Mouse (Mus musculus): ENCODE data around the gene Gm10401.

Gene Gm10401

DNA sequence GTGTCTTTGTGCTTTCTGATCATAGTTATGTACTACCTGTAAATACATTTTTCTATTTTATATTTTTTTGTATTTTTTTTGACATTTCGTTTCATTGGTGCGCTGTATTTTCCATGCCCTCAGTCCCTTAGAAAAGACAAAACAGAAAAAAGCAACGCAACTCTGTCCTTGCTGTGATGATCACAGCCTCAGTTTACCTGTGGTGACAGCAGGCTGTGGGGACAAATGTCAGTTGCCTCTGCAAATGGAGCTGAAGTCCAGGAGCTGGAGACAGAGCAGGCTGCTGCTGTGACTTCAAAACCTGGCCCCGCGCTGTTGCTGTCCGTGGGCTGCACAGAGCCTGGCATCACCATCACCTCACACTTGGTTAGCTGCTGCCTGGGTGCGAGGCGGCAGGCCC, at the start of gene Gm10401:
Gene Gm10401 (minus strand): TSS at position 101 of the 400 bp plus-strand sequence.
- DNase-seq (ENCODE audit: low spot score), result no peak

- DNase-seq (ENCODE audit: low spot score), result no peak
These were observed 49.3 kb upstream of the Gm10401 start for GRCm38 (mm10) chr5:115147388-115147787.

GRCm38 (mm10) chr5:115146747-115147130, 48.6 kb upstream of the Gm10401 start:
- no peak for DNase-seq (ENCODE audit: low spot score)

DNA sequence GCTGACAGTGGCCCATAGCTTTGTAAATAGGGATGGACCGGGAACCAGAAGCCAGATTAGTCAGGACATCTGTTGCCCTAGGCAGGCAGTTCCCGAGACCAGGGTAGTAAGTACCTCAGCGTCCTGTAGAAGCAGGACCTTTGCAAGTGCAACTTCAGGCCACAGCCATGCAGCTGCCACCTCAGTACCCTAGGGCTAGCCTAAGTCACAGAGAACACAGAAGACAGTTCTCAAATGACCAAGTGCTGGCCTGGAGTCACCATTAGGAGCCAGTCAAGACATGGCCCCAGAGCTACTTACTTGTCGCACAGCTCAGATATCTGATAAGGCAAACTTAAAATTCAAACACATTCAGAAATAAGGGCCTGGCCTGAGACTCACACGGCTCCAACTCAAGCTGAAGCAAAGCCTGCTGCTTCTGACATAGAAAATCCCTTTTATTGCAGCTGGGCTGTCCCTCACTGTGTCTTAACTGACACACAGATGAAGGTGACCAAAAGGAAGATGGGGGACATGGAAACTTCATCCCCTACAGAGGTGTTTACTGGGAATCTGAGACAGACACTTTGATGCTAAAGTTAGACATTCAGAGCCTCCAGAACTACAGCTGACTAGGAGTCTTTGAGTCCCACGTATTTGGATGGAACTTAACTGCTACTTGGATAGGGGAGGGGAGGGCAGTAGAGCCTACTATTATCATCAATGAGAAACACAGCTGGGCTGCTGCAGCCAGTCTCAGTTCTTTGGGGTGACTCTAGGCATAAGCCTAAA, 48.1 kb upstream of the Gm10401 start:
- no peak for DNase-seq (ENCODE audit: low spot score)

DNA sequence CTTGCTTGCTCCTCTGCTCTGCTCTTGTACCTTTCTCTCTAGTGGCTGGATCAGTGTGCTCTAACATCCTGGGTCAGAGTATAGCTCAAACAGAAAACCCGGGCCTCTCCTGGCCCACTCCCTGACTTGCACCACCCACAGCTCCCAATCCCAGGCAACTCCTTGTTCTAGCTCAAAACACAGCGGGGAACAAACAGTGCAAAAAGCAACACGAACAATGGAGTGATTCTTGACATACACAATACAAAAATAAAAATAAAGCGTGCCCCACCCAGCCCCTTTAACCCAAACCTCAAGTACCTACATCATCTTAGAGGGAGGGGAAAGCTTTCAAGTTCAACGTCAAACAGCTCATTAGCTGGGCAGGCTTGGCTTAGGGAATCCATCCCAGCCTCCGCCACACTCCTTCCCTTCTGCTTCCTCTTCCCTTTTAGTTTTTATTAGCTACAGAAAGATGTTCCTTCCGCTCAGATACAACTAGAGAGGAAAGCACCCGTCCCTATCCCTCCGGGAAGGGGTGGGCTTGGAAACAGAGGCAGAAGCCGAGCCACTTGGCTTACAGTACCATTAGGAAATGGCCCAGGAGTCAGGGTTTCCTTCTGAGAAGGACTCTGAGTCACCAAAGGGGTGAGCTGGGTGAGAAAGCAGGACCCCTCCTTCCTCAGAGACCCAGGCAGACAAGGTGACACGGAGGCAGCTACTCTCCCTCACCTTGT, 47.3 kb upstream of the Gm10401 start:
- DNase-seq (ENCODE audit: low spot score), result no peak

DNA sequence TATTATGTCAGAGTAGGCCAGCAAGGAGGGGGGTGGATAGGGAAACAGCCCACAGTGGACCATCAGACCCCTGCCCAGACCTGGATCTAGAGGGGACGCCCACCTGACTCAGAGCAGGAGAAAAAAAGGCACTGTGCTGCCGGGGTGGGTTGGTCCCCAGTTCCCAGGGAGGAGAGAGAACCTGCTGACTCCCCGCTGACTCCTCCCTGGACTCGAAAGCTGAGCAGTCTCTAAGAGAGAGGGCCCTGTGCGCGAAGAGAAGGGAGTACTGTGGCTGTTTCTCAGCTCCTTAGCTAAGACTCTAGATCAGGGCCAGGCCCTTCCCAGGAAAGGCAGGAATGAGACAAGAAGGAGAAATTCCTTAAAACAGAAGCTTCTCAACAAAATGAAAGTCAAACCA, 46.4 kb upstream of the Gm10401 start:
- no peak for DNase-seq (ENCODE audit: low spot score)

- no peak for DNase-seq (ENCODE audit: low spot score)
These were observed 45.5 kb upstream of the Gm10401 start for GRCm38 (mm10) chr5:115143552-115143951.

DNA sequence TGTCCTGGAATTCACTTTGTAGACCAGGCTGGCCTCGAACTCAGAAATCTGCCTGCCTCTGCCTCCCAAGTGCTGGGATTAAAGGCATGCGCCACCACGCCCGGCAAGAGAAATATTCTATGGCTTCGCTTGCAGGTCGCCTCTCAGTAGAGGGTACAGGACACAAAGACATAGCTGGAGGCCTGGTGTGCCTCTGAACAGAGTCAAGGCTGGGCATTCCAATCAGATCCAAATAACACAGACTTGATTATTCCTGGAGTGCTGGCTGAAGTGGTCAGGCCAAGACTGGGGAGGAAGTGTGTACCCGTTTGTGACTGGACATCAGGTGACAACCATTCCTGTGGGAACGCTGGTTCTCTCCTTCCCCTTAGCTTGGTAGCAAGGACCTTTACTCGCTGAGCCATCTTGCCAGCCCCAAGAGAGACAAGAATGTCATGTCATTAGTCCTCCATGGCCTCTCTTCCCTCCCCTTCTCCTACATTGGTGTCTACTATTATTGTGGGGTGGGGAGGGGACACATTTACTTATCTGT, 44.1 kb upstream of the Gm10401 start:
- no peak for DNase-seq (ENCODE audit: low spot score)

GRCm38 (mm10) chr5:115140726-115141125, 42.6 kb upstream of the Gm10401 start:
- no peak for DNase-seq (ENCODE audit: low spot score)

DNA sequence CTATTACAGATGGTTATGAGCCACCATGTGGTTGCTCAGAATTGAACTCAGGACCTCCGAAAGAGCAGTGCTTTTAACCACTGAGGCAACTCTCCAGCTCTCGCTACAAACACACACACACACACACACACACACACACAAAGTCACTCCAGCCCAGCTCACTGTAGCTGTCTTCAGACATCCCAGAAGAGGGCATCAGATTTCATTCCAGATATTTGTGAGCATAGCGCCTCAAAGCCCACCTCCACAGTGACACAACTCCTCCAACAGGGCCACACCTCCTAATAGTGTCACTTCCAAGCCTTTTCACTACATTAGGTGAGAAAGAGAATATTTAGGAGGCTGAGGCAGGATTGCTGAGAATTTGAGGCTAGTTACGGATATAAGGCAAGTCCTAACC, 41.0 kb upstream of the Gm10401 start:
- no peak for DNase-seq (ENCODE audit: low spot score)

GRCm38 (mm10) chr5:115134234-115135165, 36.4 kb upstream of the Gm10401 start, which contains the start of gene Unc119b:
TSS of gene Unc119b (minus strand) at chr5:115134975.
- peak; percentile 90 for DNase-seq (ENCODE audit: low spot score)

DNA sequence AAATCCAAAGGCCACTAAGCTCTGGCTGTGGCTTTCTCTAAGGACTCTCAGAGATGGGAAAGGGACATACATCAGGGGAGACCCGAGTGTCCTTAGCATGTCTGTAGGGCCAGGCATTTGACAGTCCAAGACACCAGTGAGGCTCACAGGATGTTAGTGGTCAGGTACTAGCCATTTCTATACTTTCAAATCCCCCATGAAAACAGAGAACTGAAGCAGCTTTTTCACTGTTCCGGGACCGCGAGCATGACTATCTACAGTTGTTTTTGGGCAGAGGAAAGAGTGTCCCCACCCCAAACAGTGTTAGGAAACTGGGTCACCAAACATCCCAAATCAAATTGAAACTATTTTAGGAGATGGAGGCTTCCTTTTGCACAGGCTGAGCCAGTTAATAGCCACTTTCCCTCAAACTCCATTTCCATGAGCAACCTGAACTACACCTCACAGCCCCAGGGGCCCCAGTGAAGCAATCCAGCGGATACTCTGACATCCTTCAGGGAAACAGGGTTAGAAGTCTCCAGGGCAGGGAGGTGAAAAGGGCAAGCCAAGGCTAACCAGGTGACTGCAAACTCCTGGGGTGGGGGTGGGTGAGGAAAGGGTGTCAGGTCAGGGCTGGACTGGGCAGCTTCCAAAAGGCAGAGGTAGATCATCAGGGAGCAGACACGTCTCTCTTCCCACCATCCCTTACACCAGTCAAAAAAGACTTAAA, 35.4 kb upstream of the Gm10401 start:
- no peak for DNase-seq (ENCODE audit: low spot score)

- DNase-seq (ENCODE audit: low spot score), result no peak
These were observed 34.4 kb upstream of the Gm10401 start for GRCm38 (mm10) chr5:115132465-115132864.

- DNase-seq (ENCODE audit: low spot score), result no peak
These were observed 31.2 kb upstream of the Gm10401 start for GRCm38 (mm10) chr5:115129328-115129727.

- no peak for DNase-seq (ENCODE audit: low spot score)
These were observed 29.5 kb upstream of the Gm10401 start for GRCm38 (mm10) chr5:115127421-115128179.

DNA sequence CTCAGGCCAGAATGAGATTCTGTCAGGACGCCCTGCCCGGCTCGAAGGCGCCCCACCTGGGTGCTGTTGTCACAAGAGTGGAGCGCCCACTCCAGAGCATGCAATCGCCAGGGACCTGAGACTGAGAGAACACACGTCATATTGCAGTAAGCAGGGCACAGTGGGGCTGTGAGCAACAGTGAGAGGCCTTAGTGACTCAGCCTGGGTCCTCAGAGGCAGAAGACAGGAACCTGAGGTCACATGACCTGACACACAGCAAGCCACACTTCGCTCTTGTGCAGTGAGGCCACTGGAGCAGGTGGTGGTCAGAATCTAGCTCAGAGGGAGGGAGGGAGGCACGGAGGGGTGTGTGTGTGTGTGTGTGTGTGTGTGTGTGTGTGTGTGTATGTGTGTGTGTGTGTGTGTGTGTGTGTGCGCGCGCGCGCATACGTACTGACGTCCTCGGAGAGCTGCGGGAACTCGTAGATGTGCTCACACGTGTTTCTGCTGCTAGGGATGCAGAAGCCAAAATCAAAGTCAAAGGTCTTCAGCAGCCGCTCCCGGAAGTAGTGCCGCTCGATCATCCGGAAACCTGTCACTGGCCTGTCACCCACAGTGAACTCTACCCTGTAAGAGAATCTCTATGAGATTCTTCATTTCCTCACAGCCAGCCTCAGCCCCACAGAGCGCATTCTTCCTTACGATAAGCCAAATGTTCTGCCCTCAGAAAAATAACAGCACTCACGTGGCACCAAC, 28.6 kb upstream of the Gm10401 start:
- DNase-seq (ENCODE audit: low spot score), result no peak

- peak; percentile 86 for DNase-seq (ENCODE audit: low spot score)
These were observed 27.2 kb upstream of the Gm10401 start for GRCm38 (mm10) chr5:115125211-115125871.

DNA sequence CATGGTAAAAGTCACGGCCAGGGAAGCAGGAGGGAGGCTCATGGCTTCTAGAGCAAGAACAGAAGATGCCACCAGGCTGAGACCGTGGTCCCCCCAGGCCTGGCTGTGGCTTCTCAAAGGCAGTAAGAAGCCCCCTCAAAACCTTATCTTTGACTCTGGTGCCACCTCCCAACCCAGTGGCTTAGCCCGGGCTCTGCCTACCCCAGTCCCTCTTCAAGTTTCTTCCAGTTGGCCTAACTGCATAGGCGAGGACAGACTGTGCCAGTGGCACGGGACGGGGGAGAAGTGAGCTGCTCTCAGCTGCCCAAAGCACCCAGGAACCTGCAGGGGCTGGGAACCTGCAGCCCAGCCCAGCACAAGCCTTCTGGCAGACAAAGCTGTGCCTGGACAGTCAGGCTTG, 26.6 kb upstream of the Gm10401 start:
- no peak for DNase-seq (ENCODE audit: low spot score)

- DNase-seq (ENCODE audit: low spot score), result no peak
These were observed 22.9 kb upstream of the Gm10401 start for GRCm38 (mm10) chr5:115120978-115121377.
